Mouse (Mus musculus) liver, postnatal 0 days (tissue): ENCODE measurements at regions not wholly inside any gene's neighbourhood (a gene's known extent, or its start where the extent isn't known, plus 50 kb on each side); places are given as distances from the start of the nearest gene placed in this dataset.

Source experiments
- ATAC-seq: fragments of 200-750 bp; cut with Nextera tagmentation; 2 replicates; pipeline ENCODE4 v1.8.0; 2017; ENCODE audit warnings: mild to moderate bottlenecking, moderate library complexity
- DNase-seq: peaks from one replicate; pipeline ENCODE4 v3.0.0-alpha.2; 2016
- H3K27ac ChIP-seq: fragments of 300-500 bp; sonication (generic); 2 replicates; pipeline ENCODE4 v1.5.1; 2014; ENCODE audit warnings: antibody characterized with exemption, moderate library complexity, mild to moderate bottlenecking, low read depth
- H3K27me3 ChIP-seq: fragments of 300-500 bp; sonication (generic); 2 replicates; pipeline ENCODE4 v1.6.1; 2014; ENCODE audit warnings: low read length, control low read depth, mixed read lengths; ENCODE audit not compliant: insufficient read depth
- H3K36me3 ChIP-seq: fragments of 300-500 bp; sonication (generic); replicated peaks from 2 replicates; pipeline ENCODE4 v1.6.1; 2014; ENCODE audit warnings: mild to moderate bottlenecking, control low read depth, low read length, moderate library complexity, mixed read lengths; ENCODE audit not compliant: insufficient read depth
- H3K4me1 ChIP-seq: fragments of 300-500 bp; sonication (generic); 2 replicates; pipeline ENCODE4 v1.6.1; 2014; ENCODE audit warnings: antibody characterized with exemption, mild to moderate bottlenecking, control low read depth; ENCODE audit not compliant: insufficient read depth
- H3K4me2 ChIP-seq: fragments of 300-500 bp; sonication (generic); 2 replicates; pipeline ENCODE4 v1.6.1; 2014; ENCODE audit warnings: low read depth, mild to moderate bottlenecking, low read length, moderate library complexity, mixed read lengths
- H3K4me3 ChIP-seq: fragments of 300-500 bp; sonication (generic); 2 replicates; pipeline ENCODE4 v1.5.1; 2014; ENCODE audit warnings: low read depth, low read length
- H3K9ac ChIP-seq: fragments of 300-500 bp; sonication (generic); replicated peaks from 2 replicates; pipeline ENCODE4 v1.6.1; 2014; ENCODE audit warnings: mild to moderate bottlenecking, moderate library complexity
- H3K9me3 ChIP-seq: fragments of 300-500 bp; sonication (generic); 2 replicates; pipeline ENCODE4 v1.6.1; 2016; ENCODE audit warnings: mild to moderate bottlenecking, control low read depth, low read length, mixed read lengths
- CTCF ChIP-seq: sonication (generic); IDR thresholded peaks from 2 replicates; pipeline ENCODE4 v1.5.1; 2016; ENCODE audit warnings: antibody characterized with exemption, low read depth
- EP300 ChIP-seq: IDR thresholded peaks from 2 replicates; pipeline ENCODE4 v1.6.1; 2016; ENCODE audit warnings: antibody characterized with exemption, low read depth, mild to moderate bottlenecking
- WGBS: fragments of 180-500 bp; shearing (Covaris S2); extraction: QIAGEN DNeasy Blood & Tissue Kit; methylation state at CpG from one replicate; pipeline ENCODE4 v1.1.7; 2014; ENCODE audit not compliant: insufficient replicate concordance; 5-methylcytosine and 5-hydroxymethylcytosine counted together

GRCm38 (mm10) chr17:68075712-68076111 is 71.8 kb upstream of the Arhgap28 start:
- 73% methylated on average over 2 of the region's 2 CpGs for WGBS
- DNase-seq = no peak
- no peaks in the 10 kb centered on the region for H3K36me3 ChIP-seq
- no peak overlapping the region for H3K4me3 ChIP-seq
- H3K27ac ChIP-seq = no peak overlapping the region
- ATAC-seq = no peak
- no peak overlapping the region for H3K4me2 ChIP-seq
- H3K9ac ChIP-seq = no peak overlapping the region
- H3K9me3 ChIP-seq = no peaks in the 10 kb centered on the region
- no peaks in the 10 kb centered on the region for H3K4me1 ChIP-seq
- no peaks in the 10 kb centered on the region for H3K27me3 ChIP-seq
- no peak for TF ChIP-seq EP300
- TF ChIP-seq CTCF = no peak

GRCm38 (mm10) chr17:68078709-68079108 is 74.8 kb upstream of the Arhgap28 start:
- Histone ChIP-seq H3K9me3 (no peaks in the 10 kb centered on the region), H3K27me3 (no peaks in the 10 kb centered on the region), H3K36me3 (no peaks in the 10 kb centered on the region), H3K9ac (no peak overlapping the region), H3K27ac (no peak overlapping the region), H3K4me2 (no peak overlapping the region), H3K4me1 (no peaks in the 10 kb centered on the region), H3K4me3 (no peak overlapping the region)
- 78% methylated on average over 3 of the region's 3 CpGs for WGBS
- ATAC-seq (no peak), DNase-seq (no peak)
- TF ChIP-seq CTCF (no peak), EP300 (no peak)

- H3K9me3 ChIP-seq = no peaks in the 10 kb centered on the region
- no peaks in the 10 kb centered on the region for H3K36me3 ChIP-seq
- no peak overlapping the region for H3K9ac ChIP-seq
- H3K4me1 ChIP-seq = no peaks in the 10 kb centered on the region
- no peak overlapping the region for H3K27ac ChIP-seq
- H3K27me3 ChIP-seq = no peaks in the 10 kb centered on the region
- TF ChIP-seq EP300 = no peak
- no peak for TF ChIP-seq CTCF
- WGBS = 82% methylated on average over 2 of the region's 2 CpGs
- H3K4me3 ChIP-seq = no peak overlapping the region
- ATAC-seq (no peak), DNase-seq (no peak)
- no peak overlapping the region for H3K4me2 ChIP-seq
Measured at GRCm38 (mm10) chr17:68084446-68084845, 80.5 kb upstream of the Arhgap28 start.

- WGBS = 28% methylated on average over 1 of the region's 1 CpGs
- Histone ChIP-seq H3K4me3 (no peak overlapping the region), H3K27ac (no peak overlapping the region), H3K27me3 (no peaks in the 10 kb centered on the region), H3K36me3 (no peaks in the 10 kb centered on the region), H3K9ac (no peak overlapping the region), H3K4me2 (no peak overlapping the region), H3K4me1 (no peaks in the 10 kb centered on the region), H3K9me3 (no peaks in the 10 kb centered on the region)
- ATAC-seq (no peak), DNase-seq (no peak)
- no peak for TF ChIP-seq CTCF
- no peak for TF ChIP-seq EP300
Measured at GRCm38 (mm10) chr17:68087149-68087548, 83.2 kb upstream of the Arhgap28 start.

GRCm38 (mm10) chr17:68089179-68089578 is 85.3 kb upstream of the Arhgap28 start:
- Histone ChIP-seq H3K4me3 (no peak overlapping the region), H3K4me1 (no peaks in the 10 kb centered on the region), H3K36me3 (no peaks in the 10 kb centered on the region), H3K4me2 (no peak overlapping the region), H3K9me3 (no peaks in the 10 kb centered on the region), H3K27me3 (no peaks in the 10 kb centered on the region), H3K9ac (no peak overlapping the region), H3K27ac (no peak overlapping the region)
- ATAC-seq (no peak), DNase-seq (no peak)
- 75% methylated on average over 1 of the region's 1 CpGs for WGBS
- TF ChIP-seq EP300 (no peak), CTCF (no peak)

- no peaks in the 10 kb centered on the region for H3K36me3 ChIP-seq
- H3K9ac ChIP-seq = no peak overlapping the region
- no peaks in the 10 kb centered on the region for H3K27me3 ChIP-seq
- H3K27ac ChIP-seq = no peak overlapping the region
- ATAC-seq (no peak), DNase-seq (no peak)
- no peak for TF ChIP-seq EP300
- no peak for TF ChIP-seq CTCF
- H3K4me2 ChIP-seq = no peak overlapping the region
- no peak overlapping the region for H3K4me3 ChIP-seq
- WGBS = 44% methylated on average over 1 of the region's 1 CpGs
- no peaks in the 10 kb centered on the region for H3K4me1 ChIP-seq
- no peaks in the 10 kb centered on the region for H3K9me3 ChIP-seq
Measured at GRCm38 (mm10) chr17:68089830-68090229, 85.9 kb upstream of the Arhgap28 start.

GRCm38 (mm10) chr17:68096982-68097381 is 93.1 kb upstream of the Arhgap28 start:
- H3K36me3 ChIP-seq = no peaks in the 10 kb centered on the region
- H3K4me2 ChIP-seq = no peak overlapping the region
- WGBS = 34% methylated on average over 2 of the region's 2 CpGs
- ATAC-seq (no peak), DNase-seq (no peak)
- TF ChIP-seq CTCF (no peak), EP300 (no peak)
- no peak overlapping the region for H3K27ac ChIP-seq
- no peaks in the 10 kb centered on the region for H3K27me3 ChIP-seq
- no peaks in the 10 kb centered on the region for H3K9me3 ChIP-seq
- no peaks in the 10 kb centered on the region for H3K4me1 ChIP-seq
- no peak overlapping the region for H3K4me3 ChIP-seq
- no peak overlapping the region for H3K9ac ChIP-seq
